Mouse (Mus musculus): ENCODE data around the gene Mta3. TPM values are rescaled to one million over a fixed set of nuclear protein-coding genes. Genes with fewer than 3 reads are reported as not detected.

Mta3 gene
- polyA plus RNA-seq, 1 experiment from 2014 or later = 38.6 TPM

DNA sequence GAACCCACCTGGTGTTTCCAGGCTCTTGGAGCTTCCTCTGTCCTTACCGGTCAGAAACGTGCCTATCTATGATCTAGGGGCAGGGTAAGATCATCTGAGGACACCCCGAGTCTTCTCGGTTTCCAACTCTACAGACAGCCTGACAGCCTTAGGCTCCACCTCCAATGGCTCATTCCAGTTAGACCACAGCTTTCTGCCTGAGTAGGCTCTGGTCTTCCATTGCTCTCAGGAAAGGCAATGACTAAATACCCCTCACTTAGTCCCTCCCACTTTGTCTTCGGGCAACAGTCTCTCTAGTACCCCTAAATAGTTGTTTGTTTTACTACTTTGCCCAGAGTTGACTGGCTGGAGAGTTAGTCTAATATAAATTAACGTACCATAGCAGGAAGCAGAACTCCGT lies 111.0 kb downstream of the Mta3 start:
- Histone ChIP-seq H3K27me3 (ENCODE audit: control insufficient read depth, insufficient read depth, low read length) (no peaks in the 10 kb centered on the region), H3K9me3 (ENCODE audit: control insufficient read depth, low read length) (no peaks in the 10 kb centered on the region), H3K4me3 (ENCODE audit: low read length) (no peak overlapping the region), H3K9ac (ENCODE audit: low read depth, low read length) (no peak overlapping the region), H3K36me3 (ENCODE audit: control insufficient read depth, insufficient read depth, low read length) (no peaks in the 10 kb centered on the region; the same call in 1 of the 2 replicates), H3K4me1 (ENCODE audit: control insufficient read depth, insufficient read depth, low read length) (0 out of 2 replicates have a peak, but pooled peaks cover 3% of the 10 kb centered on the region), H3K27ac (ENCODE audit: low read depth, low read length) (no peak overlapping the region), H3K4me2 (replicated peaks; ENCODE audit: low read depth, low read length) (no peak overlapping the region)
- 54% methylated on average over 7 of the region's 7 CpGs for WGBS
- ATAC-seq (ENCODE audit: low FRiP score, low TSS enrichment) = peak; percentile 29; the same call in 1 of the 2 replicates

DNA sequence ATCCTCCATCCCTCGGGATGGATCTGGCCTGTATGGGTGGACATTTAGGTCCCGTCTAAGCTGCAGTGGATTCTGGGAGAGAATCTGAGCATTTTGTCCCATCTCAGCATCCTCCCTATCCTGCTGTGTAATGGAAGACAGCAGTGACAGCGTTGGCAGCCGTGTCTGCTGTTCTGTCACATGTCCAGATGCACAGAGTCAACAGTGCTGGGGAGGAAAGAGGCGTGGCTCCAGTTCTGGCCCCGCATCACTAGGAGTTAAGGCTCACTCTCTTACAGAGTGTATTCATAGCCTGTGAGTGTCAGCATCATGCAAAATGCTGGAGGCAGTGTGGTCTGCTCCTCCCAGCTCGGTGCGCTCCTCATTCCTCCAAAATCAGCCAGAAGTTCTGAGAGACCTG lies 113.5 kb downstream of the Mta3 start:
- Histone ChIP-seq H3K9ac (ENCODE audit: low read depth, low read length) (no peak overlapping the region), H3K4me3 (ENCODE audit: low read length) (no peak overlapping the region), H3K27me3 (ENCODE audit: control insufficient read depth, insufficient read depth, low read length) (no peaks in the 10 kb centered on the region), H3K4me2 (replicated peaks; ENCODE audit: low read depth, low read length) (no peak overlapping the region), H3K36me3 (ENCODE audit: control insufficient read depth, insufficient read depth, low read length) (no peaks in the 10 kb centered on the region), H3K4me1 (ENCODE audit: control insufficient read depth, insufficient read depth, low read length) (peaks cover 14% of the 10 kb centered on the region), H3K27ac (ENCODE audit: low read depth, low read length) (no peak overlapping the region), H3K9me3 (ENCODE audit: control insufficient read depth, low read length) (no peaks in the 10 kb centered on the region)
- 62% methylated on average over 8 of the region's 8 CpGs for WGBS
- ATAC-seq (ENCODE audit: low FRiP score, low TSS enrichment) = no peak

DNA sequence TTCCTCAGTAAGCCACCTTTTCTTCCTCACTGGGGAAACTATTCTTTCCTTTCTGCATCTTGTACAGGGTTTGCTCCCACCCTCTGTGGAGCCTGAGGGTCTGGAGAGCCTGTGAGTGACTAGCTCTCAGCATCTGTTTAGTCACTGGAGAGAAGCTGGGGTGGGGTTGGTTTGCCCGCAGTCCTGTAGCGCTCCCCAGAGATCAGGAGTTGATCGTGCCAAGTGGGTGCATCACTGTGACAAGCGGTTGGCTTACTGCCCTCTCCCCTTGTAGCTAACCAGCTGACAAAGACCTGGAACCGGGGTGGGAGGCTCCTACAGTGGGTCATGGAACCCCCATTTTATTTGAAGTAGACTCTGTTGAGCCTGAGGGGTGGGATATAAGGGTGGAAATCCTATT lies 114.7 kb downstream of the Mta3 start:
- no peak overlapping the region for H3K4me2 ChIP-seq (replicated peaks; ENCODE audit: low read depth, low read length)
- H3K4me1 ChIP-seq (ENCODE audit: control insufficient read depth, insufficient read depth, low read length) = peaks cover 14% of the 10 kb centered on the region
- no peaks in the 10 kb centered on the region for H3K27me3 ChIP-seq (ENCODE audit: control insufficient read depth, insufficient read depth, low read length)
- no peak overlapping the region for H3K9ac ChIP-seq (ENCODE audit: low read depth, low read length)
- 84% methylated on average over 5 of the region's 5 CpGs for WGBS
- H3K27ac ChIP-seq (ENCODE audit: low read depth, low read length) = no peak overlapping the region
- no peaks in the 10 kb centered on the region for H3K9me3 ChIP-seq (ENCODE audit: control insufficient read depth, low read length)
- no peak overlapping the region for H3K4me3 ChIP-seq (ENCODE audit: low read length)
- no peaks in the 10 kb centered on the region for H3K36me3 ChIP-seq (ENCODE audit: control insufficient read depth, insufficient read depth, low read length)
- ATAC-seq (ENCODE audit: low FRiP score, low TSS enrichment) = no peak

DNA sequence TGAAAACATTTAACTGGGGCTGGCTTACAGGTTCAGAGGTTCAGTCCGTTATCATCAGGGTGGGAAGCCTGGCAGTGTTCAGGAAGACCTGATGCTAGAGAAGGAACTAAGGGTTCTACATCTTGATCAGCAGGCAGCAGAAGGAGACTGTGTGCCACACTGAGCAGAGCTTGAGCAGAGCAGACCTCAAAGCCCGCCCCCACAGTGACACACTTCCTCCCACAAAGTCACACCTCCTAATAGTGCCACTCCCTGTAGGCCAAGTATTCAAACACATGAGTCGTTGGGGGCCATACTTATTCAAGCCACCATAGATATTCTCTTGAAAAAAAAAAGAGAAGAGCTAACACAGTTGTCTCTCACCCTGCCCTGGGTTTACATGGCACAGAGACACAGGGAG lies 115.9 kb downstream of the Mta3 start:
- H3K4me2 ChIP-seq (replicated peaks; ENCODE audit: low read depth, low read length) = no peak overlapping the region
- no peak overlapping the region for H3K4me3 ChIP-seq (ENCODE audit: low read length)
- H3K4me1 ChIP-seq (ENCODE audit: control insufficient read depth, insufficient read depth, low read length) = peaks cover 14% of the 10 kb centered on the region
- H3K9me3 ChIP-seq (ENCODE audit: control insufficient read depth, low read length) = no peaks in the 10 kb centered on the region
- H3K27me3 ChIP-seq (ENCODE audit: control insufficient read depth, insufficient read depth, low read length) = no peaks in the 10 kb centered on the region
- 94% methylated on average over 3 of the region's 3 CpGs for WGBS
- H3K9ac ChIP-seq (ENCODE audit: low read depth, low read length) = no peak overlapping the region
- ATAC-seq (ENCODE audit: low FRiP score, low TSS enrichment) = no peak
- no peak overlapping the region for H3K27ac ChIP-seq (ENCODE audit: low read depth, low read length)
- H3K36me3 ChIP-seq (ENCODE audit: control insufficient read depth, insufficient read depth, low read length) = no peaks in the 10 kb centered on the region

DNA sequence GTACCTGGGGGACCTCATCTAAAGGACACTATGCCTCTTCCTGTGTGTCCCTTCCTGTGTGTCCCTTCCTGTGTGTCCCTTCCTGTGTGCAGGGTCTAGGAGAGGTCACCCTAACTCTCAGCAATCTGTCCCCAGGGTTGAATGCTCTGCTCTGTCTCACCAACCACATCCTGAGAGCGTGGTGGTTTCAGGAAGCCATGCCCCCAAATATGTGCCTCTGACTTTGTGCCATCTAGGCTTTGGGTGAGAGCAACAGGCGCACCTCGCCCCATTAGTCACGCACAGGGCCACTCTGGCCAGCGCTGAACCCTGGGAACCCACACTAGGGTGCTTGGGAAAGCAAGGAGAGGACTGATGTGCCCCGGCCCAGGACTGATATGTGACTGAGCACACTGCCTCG lies 117.9 kb downstream of the Mta3 start:
- 0 out of 2 replicates have a peak, but pooled peaks have one; percentile 21 for ATAC-seq (ENCODE audit: low FRiP score, low TSS enrichment)

DNA sequence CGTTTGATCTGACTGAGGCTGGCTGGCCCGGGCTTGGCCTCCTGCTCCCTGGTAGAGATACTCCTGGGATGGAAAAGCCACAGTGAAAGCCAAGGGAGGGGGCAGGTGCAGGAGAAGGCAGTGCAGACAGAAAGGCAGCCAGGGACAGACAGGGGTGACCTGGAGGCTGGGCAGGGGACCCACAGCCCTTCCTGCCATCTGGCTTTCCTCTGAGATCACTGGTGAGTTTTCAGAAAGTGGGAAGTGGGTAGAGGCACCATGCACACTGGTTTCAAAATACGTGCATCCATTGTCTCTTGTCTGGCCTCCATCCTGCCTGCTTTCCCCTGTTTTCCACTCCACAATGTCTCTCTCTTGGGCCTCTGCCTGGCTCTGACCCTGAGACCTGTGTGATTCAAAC lies 123.4 kb downstream of the Mta3 start:
- H3K27me3 ChIP-seq (ENCODE audit: control insufficient read depth, insufficient read depth, low read length) = no peaks in the 10 kb centered on the region
- ATAC-seq (ENCODE audit: low FRiP score, low TSS enrichment) = no peak
- H3K9me3 ChIP-seq (ENCODE audit: control insufficient read depth, low read length) = no peaks in the 10 kb centered on the region
- no peak overlapping the region for H3K4me2 ChIP-seq (replicated peaks; ENCODE audit: low read depth, low read length)
- H3K36me3 ChIP-seq (ENCODE audit: control insufficient read depth, insufficient read depth, low read length) = no peaks in the 10 kb centered on the region
- no peak overlapping the region for H3K9ac ChIP-seq (ENCODE audit: low read depth, low read length)
- H3K4me1 ChIP-seq (ENCODE audit: control insufficient read depth, insufficient read depth, low read length) = no peaks in the 10 kb centered on the region
- no peak overlapping the region for H3K4me3 ChIP-seq (ENCODE audit: low read length)
- no peak overlapping the region for H3K27ac ChIP-seq (ENCODE audit: low read depth, low read length)
- 49% methylated on average over 3 of the region's 3 CpGs for WGBS

More for the DNA sequence above, 117.9 kb downstream of the Mta3 start:
- Histone ChIP-seq H3K27me3 (ENCODE audit: control insufficient read depth, insufficient read depth, low read length) (no peaks in the 10 kb centered on the region), H3K9me3 (ENCODE audit: control insufficient read depth, low read length) (no peaks in the 10 kb centered on the region), H3K4me2 (replicated peaks; ENCODE audit: low read depth, low read length) (no peak overlapping the region), H3K4me3 (ENCODE audit: low read length) (no peak overlapping the region), H3K9ac (ENCODE audit: low read depth, low read length) (no peak overlapping the region), H3K36me3 (ENCODE audit: control insufficient read depth, insufficient read depth, low read length) (no peaks in the 10 kb centered on the region), H3K4me1 (ENCODE audit: control insufficient read depth, insufficient read depth, low read length) (peaks cover 14% of the 10 kb centered on the region), H3K27ac (ENCODE audit: low read depth, low read length) (no peak overlapping the region)
- WGBS = 79% methylated on average over 7 of the region's 7 CpGs

DNA sequence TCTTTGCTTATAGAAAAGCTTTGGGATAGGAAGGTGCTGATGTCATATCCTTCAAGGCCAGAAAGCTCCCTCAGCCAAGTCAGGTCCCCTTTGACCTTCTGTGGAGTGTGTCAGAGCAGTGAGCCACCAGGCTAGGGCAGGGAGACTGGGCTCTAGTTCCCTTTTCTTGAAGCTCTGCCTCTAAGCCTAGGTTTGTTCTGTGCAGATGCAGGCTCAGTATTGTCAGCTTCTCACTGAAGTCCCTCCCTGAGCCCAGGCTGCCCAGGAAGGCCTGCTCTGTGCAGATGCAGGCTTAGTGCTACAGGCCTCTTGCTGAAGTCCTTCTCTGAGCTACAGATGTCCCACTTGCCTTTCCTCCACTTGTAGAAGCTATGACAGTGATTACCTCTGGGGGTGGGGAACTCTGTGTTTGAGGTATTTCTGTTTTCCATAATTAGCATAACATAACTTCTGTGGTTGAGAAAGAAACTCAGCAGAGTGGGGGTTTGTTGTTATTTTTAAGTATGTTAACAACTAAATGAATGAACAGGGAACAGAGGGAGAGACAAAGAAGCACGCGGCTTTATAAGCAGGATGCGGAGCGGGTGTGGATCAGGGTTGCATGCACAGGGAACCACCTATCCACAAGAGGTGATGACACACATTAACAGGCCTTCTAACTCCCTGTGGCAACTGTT lies 124.8 kb downstream of the Mta3 start:
- no peak overlapping the region for H3K4me2 ChIP-seq (replicated peaks; ENCODE audit: low read depth, low read length)
- no peaks in the 10 kb centered on the region for H3K27me3 ChIP-seq (ENCODE audit: control insufficient read depth, insufficient read depth, low read length)
- no peaks in the 10 kb centered on the region for H3K9me3 ChIP-seq (ENCODE audit: control insufficient read depth, low read length)
- no peak overlapping the region for H3K9ac ChIP-seq (ENCODE audit: low read depth, low read length)
- H3K27ac ChIP-seq (ENCODE audit: low read depth, low read length) = no peak overlapping the region
- no peaks in the 10 kb centered on the region for H3K36me3 ChIP-seq (ENCODE audit: control insufficient read depth, insufficient read depth, low read length)
- WGBS = 93% methylated on average over 4 of the region's 4 CpGs
- no peak overlapping the region for H3K4me3 ChIP-seq (ENCODE audit: low read length)
- H3K4me1 ChIP-seq (ENCODE audit: control insufficient read depth, insufficient read depth, low read length) = no peaks in the 10 kb centered on the region
- no peak for ATAC-seq (ENCODE audit: low FRiP score, low TSS enrichment)

DNA sequence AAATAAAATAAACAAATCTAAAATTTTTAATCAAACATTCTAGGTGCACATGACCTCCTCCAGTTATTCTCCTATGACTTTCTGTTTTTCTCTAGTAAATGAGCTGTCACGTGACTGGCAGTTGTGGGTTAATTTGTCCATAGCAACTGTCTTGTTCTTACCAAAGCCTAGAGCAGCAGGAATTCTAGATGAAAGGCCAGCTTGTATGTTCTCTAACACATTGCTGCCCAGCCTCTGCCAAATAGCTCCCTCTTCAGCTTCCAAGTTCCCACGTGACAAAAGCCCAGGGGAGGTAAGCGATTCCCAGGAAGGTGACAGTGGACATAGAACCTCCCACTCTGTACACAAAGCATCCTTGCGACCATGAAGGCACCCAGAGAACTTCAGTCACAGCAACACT lies 128.2 kb downstream of the Mta3 start:
- Histone ChIP-seq H3K27ac (ENCODE audit: low read depth, low read length) (no peak overlapping the region), H3K36me3 (ENCODE audit: control insufficient read depth, insufficient read depth, low read length) (no peaks in the 10 kb centered on the region), H3K4me2 (replicated peaks; ENCODE audit: low read depth, low read length) (no peak overlapping the region), H3K4me3 (ENCODE audit: low read length) (no peak overlapping the region), H3K9ac (ENCODE audit: low read depth, low read length) (no peak overlapping the region), H3K9me3 (ENCODE audit: control insufficient read depth, low read length) (no peaks in the 10 kb centered on the region), H3K4me1 (ENCODE audit: control insufficient read depth, insufficient read depth, low read length) (no peaks in the 10 kb centered on the region), H3K27me3 (ENCODE audit: control insufficient read depth, insufficient read depth, low read length) (no peaks in the 10 kb centered on the region)
- no peak for ATAC-seq (ENCODE audit: low FRiP score, low TSS enrichment)
- 53% methylated on average over 4 of the region's 4 CpGs for WGBS

DNA sequence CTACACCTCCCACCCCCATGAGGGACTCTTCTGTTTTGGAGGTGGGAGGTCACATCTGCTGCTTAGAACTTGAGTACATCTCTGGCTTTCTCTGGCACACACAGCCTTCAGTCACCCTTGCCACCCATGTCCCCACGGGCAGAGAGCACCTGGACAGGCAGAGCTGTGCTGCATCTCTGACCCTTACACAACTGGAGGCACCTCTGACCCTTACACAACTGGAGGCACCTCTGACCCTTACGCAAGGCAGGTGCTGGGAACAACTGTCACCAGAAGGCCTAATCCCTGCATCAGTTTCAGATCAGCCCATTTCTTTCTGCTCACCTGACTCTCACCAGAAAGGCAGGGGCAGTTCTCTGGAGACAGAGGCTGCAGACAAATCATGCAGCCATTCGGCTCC lies 130.1 kb downstream of the Mta3 start:
- no peak for ATAC-seq (ENCODE audit: low FRiP score, low TSS enrichment)
- Histone ChIP-seq H3K9ac (ENCODE audit: low read depth, low read length) (no peak overlapping the region), H3K27me3 (ENCODE audit: control insufficient read depth, insufficient read depth, low read length) (no peaks in the 10 kb centered on the region), H3K36me3 (ENCODE audit: control insufficient read depth, insufficient read depth, low read length) (no peaks in the 10 kb centered on the region), H3K4me2 (replicated peaks; ENCODE audit: low read depth, low read length) (no peak overlapping the region), H3K9me3 (ENCODE audit: control insufficient read depth, low read length) (no peaks in the 10 kb centered on the region), H3K4me1 (ENCODE audit: control insufficient read depth, insufficient read depth, low read length) (no peaks in the 10 kb centered on the region), H3K27ac (ENCODE audit: low read depth, low read length) (no peak overlapping the region), H3K4me3 (ENCODE audit: low read length) (no peak overlapping the region)
- 58% methylated on average over 3 of the region's 3 CpGs for WGBS
